Mouse (Mus musculus): ENCODE measurements around the gene Klhl5.

Gene Klhl5

DNA sequence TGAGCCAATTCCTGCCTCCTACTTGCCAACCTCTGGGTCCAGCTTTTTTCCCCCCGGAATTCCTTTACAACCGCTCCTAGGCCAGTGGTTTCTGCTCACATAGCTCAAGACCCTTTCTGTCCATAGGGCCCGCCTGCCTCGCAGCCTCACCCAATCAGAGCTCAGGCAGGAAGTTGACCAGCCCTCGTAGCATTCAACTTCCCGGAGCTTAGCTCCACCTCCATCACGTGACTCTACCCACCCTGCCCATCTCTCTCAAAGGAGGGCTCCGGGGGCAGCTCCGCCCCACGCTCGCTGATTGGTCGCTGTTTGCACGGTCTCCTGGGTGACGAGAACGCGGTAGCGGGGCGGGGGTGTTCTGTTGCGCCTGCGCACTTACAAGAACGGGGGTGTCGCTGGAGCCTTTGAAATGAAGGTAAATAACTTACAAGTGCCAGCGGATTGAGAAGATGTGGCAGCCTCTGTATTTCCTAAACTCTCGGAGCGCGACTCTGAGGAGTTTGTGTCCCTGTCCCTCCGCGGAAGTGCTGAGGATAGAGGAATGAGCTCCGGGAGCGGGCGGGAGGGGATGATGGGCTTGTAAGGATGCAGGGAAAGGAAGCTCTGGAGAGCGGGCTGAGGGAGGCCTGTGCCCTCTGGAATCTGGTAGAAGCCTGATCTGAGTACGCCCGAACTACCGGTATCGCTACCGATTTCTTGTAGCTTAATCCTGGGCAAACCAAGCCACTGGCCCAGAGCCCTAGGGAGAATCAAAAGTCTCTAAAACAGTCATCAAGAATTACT is 92.2 kb downstream of the Klhl5 start, which contains the start of gene Wdr19:
Gene Wdr19, plus strand, starts transcription at position 351 of the 783 bp plus-strand sequence.
- in situ Hi-C loops (cut with MseI, MboI): no loop called here

DNA sequence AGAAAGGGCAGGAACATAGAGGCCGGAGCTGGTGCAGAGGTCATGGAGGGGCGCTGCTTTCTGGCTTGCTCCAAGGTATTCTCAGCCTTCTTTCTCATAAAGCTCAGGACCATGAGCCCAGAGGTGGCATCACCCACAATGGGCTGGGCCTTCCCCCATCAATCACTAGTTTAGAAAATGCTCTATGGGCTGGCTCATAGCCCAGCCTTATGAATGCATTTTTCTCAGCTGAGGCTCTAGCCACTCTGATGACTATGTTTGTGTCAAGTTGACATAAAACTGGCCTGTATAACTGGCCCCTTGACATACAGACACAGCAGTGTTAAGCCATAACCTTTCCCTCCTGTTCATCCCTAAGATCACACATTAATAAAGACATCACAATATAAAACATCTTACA is 97.4 kb downstream of the Klhl5 start:
- in situ Hi-C loops (cut with MseI, MboI): no loop called here

DNA sequence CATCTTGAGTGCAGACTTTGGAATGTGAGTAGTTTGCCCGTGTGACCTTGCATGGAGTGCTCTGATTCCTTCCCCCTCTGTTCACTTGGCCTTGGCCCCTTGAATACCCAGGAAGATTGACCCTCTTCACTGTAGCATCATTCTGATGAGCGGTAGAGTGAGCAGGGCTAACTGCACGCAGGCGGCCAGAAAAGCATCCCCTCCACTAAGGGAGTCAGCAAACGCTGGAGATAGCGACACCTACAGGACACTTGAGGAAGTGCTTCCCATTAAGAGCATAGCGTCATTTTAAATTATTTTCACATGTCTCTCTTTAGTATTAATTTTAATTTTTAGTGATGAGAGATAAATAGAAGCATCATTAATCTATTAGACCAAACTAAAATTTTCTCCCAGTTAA is 106.0 kb downstream of the Klhl5 start:
- in situ Hi-C loops (cut with MseI, MboI): no loop called here
